Mouse (Mus musculus) ES-E14 (cell line): ENCODE results near the gene Fcnb. TPM values are rescaled to one million over a fixed set of nuclear protein-coding genes. Genes with fewer than 3 reads are reported as not detected.

ENCODE experiments used
- DNase-seq: peaks from one replicate; pipeline ENCODE4 v3.0.0-alpha.2; 2013; ENCODE audit warnings: low read depth, low spot score
- H3K27ac ChIP-seq: 2 replicates; pipeline ENCODE4 v1.5.1; 2012; ENCODE audit warnings: low read depth, mild to moderate bottlenecking, low read length, moderate library complexity, mixed read lengths; ENCODE audit not compliant: poor library complexity, insufficient read depth, severe bottlenecking
- H3K36me3 ChIP-seq: 2 replicates; pipeline ENCODE4 v1.6.1; 2012; ENCODE audit warnings: mild to moderate bottlenecking, low read length, moderate library complexity, mixed read lengths; ENCODE audit not compliant: control insufficient read depth, poor library complexity, insufficient read depth, severe bottlenecking
- H3K4me1 ChIP-seq, 2 experiments: fragments of 150-350 bp in 1 of 2; sonication (generic) in 1 of 2; 2 replicates each; pipeline ENCODE4 v1.6.1; 2012; ENCODE audit warnings: low read length in 2 of 2, mild to moderate bottlenecking in 1 of 2, mixed read lengths in 1 of 2; ENCODE audit not compliant: control insufficient read depth in 2 of 2, insufficient read depth in 2 of 2, poor library complexity in 1 of 2
- H3K4me3 ChIP-seq, 2 experiments: fragments of 150-350 bp in 1 of 2; sonication (generic) in 1 of 2; 2 replicates each; pipeline ENCODE4 v1.5.1; 2012; ENCODE audit warnings: low read length in 2 of 2, low read depth in 1 of 2, mild to moderate bottlenecking in 1 of 2, mixed read lengths in 1 of 2; ENCODE audit not compliant: insufficient read depth in 1 of 2, poor library complexity in 1 of 2, severe bottlenecking in 1 of 2
- H3K9ac ChIP-seq: 2 replicates; pipeline ENCODE4 v1.6.1; 2012; ENCODE audit warnings: low read depth, mild to moderate bottlenecking, low read length, mixed read lengths; ENCODE audit not compliant: poor library complexity, insufficient read depth, severe bottlenecking
- H3K9me3 ChIP-seq: fragments of 150-350 bp; sonication (generic); 2 replicates; pipeline ENCODE4 v1.6.1; 2012; ENCODE audit warnings: low read depth, mild to moderate bottlenecking, low read length; ENCODE audit not compliant: control insufficient read depth, insufficient read depth
- CHD2 ChIP-seq: IDR thresholded peaks from 2 replicates; pipeline ENCODE4 v1.6.1; 2014; ENCODE audit warnings: mild to moderate bottlenecking, low read depth, low read length, inconsistent platforms
- HCFC1 ChIP-seq: IDR thresholded peaks from 2 replicates; pipeline ENCODE4 v1.6.1; 2012; ENCODE audit warnings: low read length, inconsistent platforms, borderline replicate concordance; ENCODE audit not compliant: insufficient read depth
- MAFK ChIP-seq: IDR thresholded peaks from 2 replicates; pipeline ENCODE4 v1.6.1; 2014; ENCODE audit warnings: mild to moderate bottlenecking, low read depth, low read length, inconsistent platforms; ENCODE audit not compliant: insufficient read depth
- ZC3H11A ChIP-seq: IDR thresholded peaks from 2 replicates; pipeline ENCODE4 v1.6.1; 2012; ENCODE audit warnings: low read depth, mild to moderate bottlenecking, inconsistent platforms, low read length, borderline replicate concordance
- ZNF384 ChIP-seq: IDR thresholded peaks from 2 replicates; pipeline ENCODE4 v1.6.1; 2012; ENCODE audit warnings: low read depth, low read length, inconsistent platforms
- in situ Hi-C, 2 experiments: fragments of 600-800 bp; cut with MboI; formaldehyde crosslinking; loops; one replicate each; pipeline ENCODE4 v1.15.1; 2025; ENCODE audit warnings: low sequenced_read_pairs in 2 of 2, inconsistent platforms in 1 of 2; ENCODE audit not compliant: unreplicated experiment in 2 of 2
- total RNA-seq: library from RNA; depleted of rRNA; stranded (reverse); fragments of 300-350 nt; gene quantifications from 2 replicates; pipeline ENCODE4 v1.2.3, GENCODE M21; 2012; rRNA removed

Gene Fcnb
- total RNA-seq, 1 experiment, result not detected

GRCm38 (mm10) chr2:28032469-28032868, 52.2 kb downstream of the Fcnb start:
- H3K27ac ChIP-seq, result no peak overlapping the region
- no peak for TF ChIP-seq ZC3H11A
- peaks cover 0 to 8% of the 10 kb centered on the region in 2 experiments; a peak in 2 of 4 replicates for H3K4me1 ChIP-seq
- no peaks in the 10 kb centered on the region for H3K9me3 ChIP-seq
- no peak overlapping the region for H3K9ac ChIP-seq
- H3K4me3 ChIP-seq, result no peak overlapping the region
- no peaks in the 10 kb centered on the region for H3K36me3 ChIP-seq
- in situ Hi-C loops, result no loop called here
- DNase-seq, result no peak

- in situ Hi-C loops, result no loop called here
- H3K27ac ChIP-seq, result no peak overlapping the region
- peaks cover 0 to 8% of the 10 kb centered on the region in 2 experiments; a peak in 2 of 4 replicates for H3K4me1 ChIP-seq
- H3K9ac ChIP-seq, result no peak overlapping the region
- TF ChIP-seq CHD2 (no peak), HCFC1 (no peak), MAFK (no peak), ZC3H11A (no peak), ZNF384 (no peak)
- H3K36me3 ChIP-seq, result no peaks in the 10 kb centered on the region
- DNase-seq, result peak; percentile 24
- no peaks in the 10 kb centered on the region for H3K9me3 ChIP-seq
- H3K4me3 ChIP-seq, result no peak overlapping the region
Measured at GRCm38 (mm10) chr2:28031860-28032259, 52.8 kb downstream of the Fcnb start.

Other genes with a start within 250 kb of the Fcnb start
- gene Col5a1, start 198.5 kb downstream of the Fcnb start, total RNA-seq, result 27.3 and 42.3 TPM in 2 replicates
- gene Olfm1, start 108.1 kb upstream of the Fcnb start, total RNA-seq, result 3.4 and 5.2 TPM in 2 replicates